Mouse (Mus musculus) layer of hippocampus, adult 2 months (tissue): ENCODE data around the gene Tusc2. TPM values are rescaled to one million over a fixed set of nuclear protein-coding genes. Genes with fewer than 3 reads are reported as not detected.
A peak's percentile ranks its signal among the peaks of the same experiment; 100 is the strongest.

Source experiments
- DNase-seq, 2 experiments: peaks; one replicate each; pipeline ENCODE4 v3.0.0; 2022; ENCODE audit warnings: low spot score in 2 of 2
- H3K27ac ChIP-seq: fragments of 200-600 bp; 2 replicates; pipeline ENCODE4 v1.8.1; 2022
- H3K4me3 ChIP-seq: fragments of 200-600 bp; 2 replicates; pipeline ENCODE4 v1.8.1; 2022; ENCODE audit warnings: mild to moderate bottlenecking
- CTCF ChIP-seq: fragments of 200-600 bp; conservative IDR thresholded peaks from 2 replicates; pipeline ENCODE4 v1.8.1; 2022; ENCODE audit warnings: antibody characterized with exemption, mild to moderate bottlenecking, moderate library complexity
- total RNA-seq, 2 experiments: library from RNA; stranded (reverse); gene quantifications; 2 replicates each; pipeline ENCODE4 v1.2.3; 2021

The Tusc2 gene
- total RNA-seq, 2 experiments from 2014 or later = 77.2 to 83.1 TPM

DNA sequence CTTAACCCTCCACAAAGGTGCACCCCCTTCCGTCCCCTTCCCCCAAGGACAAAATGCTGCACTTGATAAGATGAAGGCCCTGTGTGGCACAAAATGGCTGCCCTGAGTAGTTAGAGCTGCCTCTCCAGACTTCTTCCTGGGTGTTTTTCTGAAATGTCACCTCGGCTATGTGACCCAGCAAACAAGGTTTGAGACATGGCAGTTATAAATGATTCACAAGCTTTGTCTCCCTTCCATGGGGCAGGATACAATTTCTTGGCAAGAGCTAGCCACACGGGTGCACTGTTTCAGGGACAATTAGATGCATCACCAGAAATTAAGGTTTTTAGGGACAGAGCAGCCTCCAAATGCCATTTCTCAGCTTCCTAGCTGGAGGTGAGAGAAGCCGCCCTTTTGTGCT, 22.6 kb upstream of the Tusc2 start:
- H3K27ac ChIP-seq = no peak overlapping the region
- no peak for DNase-seq
- peak; percentile 7; the same call in 1 of the 2 replicates for TF ChIP-seq CTCF
- H3K4me3 ChIP-seq = no peak overlapping the region

DNA sequence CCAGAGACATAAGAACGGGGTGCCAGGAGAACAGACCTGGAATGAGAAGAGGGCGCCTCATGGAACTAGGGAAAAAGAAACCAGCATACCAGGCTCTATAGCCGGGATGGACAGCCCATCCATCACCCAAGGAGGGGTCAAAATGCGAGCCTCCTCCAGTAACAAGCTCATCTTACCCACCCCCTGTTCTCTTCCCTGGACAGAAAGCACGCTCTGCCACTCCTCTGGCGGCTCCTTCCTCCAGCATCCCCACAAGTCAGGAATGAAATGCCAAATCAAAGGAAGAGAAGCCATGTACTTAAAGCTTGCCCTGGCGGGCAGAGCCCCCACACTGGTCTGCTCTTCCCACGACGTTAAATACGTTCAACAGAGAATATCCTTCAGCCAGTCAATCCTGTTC, 22.1 kb upstream of the Tusc2 start:
- no peak for TF ChIP-seq CTCF
- H3K4me3 ChIP-seq = peak overlapping the region; percentile 70
- DNase-seq = no peak
- H3K27ac ChIP-seq = peak overlapping the region; percentile 88; the same call in 1 of the 2 replicates

DNA sequence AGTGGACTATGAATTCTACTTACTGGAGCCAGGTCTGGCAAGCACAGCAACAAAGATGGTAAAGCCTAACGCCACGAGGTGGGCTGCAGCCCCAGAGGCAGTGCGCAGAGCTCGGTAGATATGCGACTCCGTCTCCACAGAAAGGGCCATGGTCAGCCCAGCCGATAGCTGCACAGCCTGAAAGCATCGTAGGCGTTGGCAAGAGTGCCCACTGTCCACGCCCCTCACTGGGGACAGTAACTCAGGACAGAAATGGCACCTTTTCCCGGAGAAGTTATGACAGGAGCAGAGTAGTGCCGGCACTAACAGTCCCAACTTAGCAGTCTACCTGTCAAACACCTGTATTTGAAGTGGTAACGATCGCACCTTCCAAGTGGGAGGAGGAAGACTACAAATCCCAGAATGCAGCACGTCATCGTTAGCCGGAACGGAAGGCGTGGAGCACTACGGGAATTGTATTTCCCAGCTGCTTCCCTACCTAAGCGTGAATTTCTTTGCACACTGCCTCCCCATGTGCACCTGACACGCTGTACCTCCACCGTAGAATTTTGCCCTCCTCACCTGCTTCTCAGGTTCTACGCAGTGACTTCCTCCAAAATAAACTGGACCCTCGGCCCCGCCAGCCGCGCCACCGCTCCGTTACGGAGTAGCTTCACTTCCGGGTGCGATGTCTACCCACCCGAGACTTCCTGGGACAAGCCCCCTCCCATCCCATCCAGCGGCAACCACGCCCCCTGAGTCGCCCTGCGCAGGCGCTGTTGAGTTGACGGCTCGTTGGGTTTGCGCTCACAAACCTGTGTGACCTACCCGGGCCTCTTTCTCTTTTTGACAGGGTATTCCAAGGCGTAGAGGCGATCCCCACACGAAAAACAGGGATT, 21.3 kb upstream of the Tusc2 start, which contains the start of the genes Cyb561d2 and Nprl2:
Gene Cyb561d2, minus strand, starts transcription at position 720 of the 878 bp plus-strand sequence.
Gene Nprl2, plus strand, starts transcription at position 753 of the 878 bp plus-strand sequence.
- no peak for TF ChIP-seq CTCF
- DNase-seq = peak; percentile 92 to 96

DNA sequence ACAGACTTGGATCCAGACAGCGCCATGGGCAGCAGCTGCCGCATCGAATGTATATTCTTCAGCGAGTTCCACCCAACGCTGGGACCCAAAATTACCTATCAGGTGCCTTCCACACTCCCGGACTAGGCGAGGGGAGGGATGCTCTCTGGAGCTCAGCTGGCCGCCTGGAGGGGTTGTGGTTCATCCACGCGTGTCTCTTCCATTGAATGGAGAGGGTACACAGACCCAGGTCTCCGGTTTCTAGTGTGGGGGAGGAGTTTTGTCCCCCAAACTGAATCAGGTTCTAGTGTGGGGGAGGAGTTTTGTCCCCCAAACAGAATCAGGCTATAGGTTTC, 20.7 kb upstream of the Tusc2 start:
- H3K27ac ChIP-seq = peak overlapping the region; percentile 88
- H3K4me3 ChIP-seq = peak overlapping the region; percentile 70
- TF ChIP-seq CTCF = no peak
- DNase-seq = no peak

More for the DNA sequence above, 21.3 kb upstream of the Tusc2 start, which contains the start of the genes Cyb561d2 and Nprl2:
- peak within 1 kb of the TSS; percentile 88 for H3K27ac ChIP-seq
- H3K4me3 ChIP-seq = peak within 1 kb of the TSS; percentile 70

- no peak for TF ChIP-seq CTCF
- no peak for DNase-seq
- H3K4me3 ChIP-seq = peak overlapping the region; percentile 70
- H3K27ac ChIP-seq = peak overlapping the region; percentile 88
These were observed 20.3 kb upstream of the Tusc2 start for GRCm38 (mm10) chr9:107542721-107543120.

- TF ChIP-seq CTCF = no peak
- Histone ChIP-seq H3K4me3 (no peak overlapping the region), H3K27ac (no peak overlapping the region)
- DNase-seq = no peak
These were observed 19.8 kb upstream of the Tusc2 start for GRCm38 (mm10) chr9:107543299-107543698.

GRCm38 (mm10) chr9:107544196-107544700, 18.8 kb upstream of the Tusc2 start:
- TF ChIP-seq CTCF = no peak
- DNase-seq = no peak
- Histone ChIP-seq H3K27ac (no peak overlapping the region), H3K4me3 (no peak overlapping the region)

GRCm38 (mm10) chr9:107544729-107545128, 18.3 kb upstream of the Tusc2 start:
- H3K27ac ChIP-seq = no peak overlapping the region
- DNase-seq = no peak
- H3K4me3 ChIP-seq = no peak overlapping the region
- TF ChIP-seq CTCF = no peak

DNA sequence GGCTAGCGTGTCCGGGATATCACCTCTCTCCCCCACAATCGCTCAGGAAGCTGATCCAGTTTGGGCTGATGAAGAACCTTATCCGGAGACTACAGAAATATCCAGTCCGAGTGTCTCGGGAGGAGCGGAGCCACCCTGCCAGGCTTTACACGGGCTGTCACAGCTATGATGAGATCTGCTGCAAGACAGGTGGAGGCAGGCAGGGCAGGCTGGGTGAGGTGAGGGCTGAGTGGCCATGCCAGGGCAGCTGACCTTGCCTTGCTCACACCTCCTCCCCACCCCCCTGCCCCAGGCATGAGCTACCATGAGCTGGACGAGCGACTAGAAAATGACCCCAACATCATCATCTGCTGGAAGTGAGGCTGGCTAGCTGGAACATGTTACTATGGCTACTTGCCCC, 17.9 kb upstream of the Tusc2 start:
- Histone ChIP-seq H3K27ac (no peak overlapping the region), H3K4me3 (no peak overlapping the region)
- no peak for DNase-seq
- TF ChIP-seq CTCF = no peak

DNA sequence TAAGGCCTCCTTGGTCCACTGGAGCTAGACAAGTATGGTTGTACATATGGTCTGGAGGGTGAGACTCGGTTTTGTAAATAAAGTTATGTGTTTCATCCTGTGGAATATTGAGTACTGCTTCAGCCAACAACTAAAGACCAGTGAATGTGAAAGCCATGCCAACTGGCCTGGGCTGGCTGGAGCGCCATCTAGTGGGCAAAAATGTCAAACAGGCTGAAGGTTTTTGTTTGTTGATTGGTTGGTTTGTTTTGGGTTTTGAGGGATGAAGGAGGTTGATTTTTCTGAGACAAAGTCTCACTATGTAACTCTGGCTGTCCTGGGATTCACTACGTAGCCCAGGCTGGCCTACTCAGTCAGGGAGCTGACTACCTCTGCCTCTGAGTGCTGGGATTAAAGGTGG, 17.5 kb upstream of the Tusc2 start:
- TF ChIP-seq CTCF = peak; percentile 96
- Histone ChIP-seq H3K27ac (no peak overlapping the region), H3K4me3 (no peak overlapping the region)
- peak; percentile 65 to 83 for DNase-seq

GRCm38 (mm10) chr9:107547026-107547425, 16.0 kb upstream of the Tusc2 start, which contains the start of gene Zmynd10:
Zmynd10 (plus strand) TSS chr9:107547298.
- Histone ChIP-seq H3K4me3 (peak within 1 kb of the TSS; percentile 46), H3K27ac (peak within 1 kb of the TSS; percentile 73)
- TF ChIP-seq CTCF = no peak
- peak; percentile 82 to 89 for DNase-seq

DNA sequence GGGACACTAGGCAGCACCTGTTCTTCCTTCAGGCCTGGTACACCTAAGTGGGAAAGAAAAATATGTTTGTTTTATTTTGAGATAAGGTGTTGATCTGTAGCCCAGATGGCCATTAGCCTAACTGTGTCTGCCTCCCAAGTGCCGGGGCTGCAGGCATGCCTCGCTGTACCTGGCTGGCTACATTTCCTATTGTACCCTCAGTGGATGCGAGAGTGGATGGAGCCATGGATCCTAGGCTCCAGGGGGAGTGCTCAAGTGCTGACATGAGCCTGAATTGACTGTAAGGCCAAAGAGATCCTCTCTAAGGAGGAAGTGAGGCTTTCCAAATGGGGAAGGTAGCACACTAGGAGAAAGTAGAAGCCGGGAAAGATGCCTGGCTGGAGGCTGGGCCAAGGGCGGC, 15.1 kb upstream of the Tusc2 start:
- H3K27ac ChIP-seq = no peak overlapping the region
- no peak for DNase-seq
- no peak for TF ChIP-seq CTCF

GRCm38 (mm10) chr9:107548820-107549219, 14.2 kb upstream of the Tusc2 start:
- no peak for TF ChIP-seq CTCF
- DNase-seq = no peak

More for the DNA sequence above, 15.1 kb upstream of the Tusc2 start:
- H3K4me3 ChIP-seq = no peak overlapping the region

More at GRCm38 (mm10) chr9:107548820-107549219, 14.2 kb upstream of the Tusc2 start:
- Histone ChIP-seq H3K27ac (no peak overlapping the region), H3K4me3 (no peak overlapping the region)
